Mouse (Mus musculus) layer of hippocampus, adult 2 months (tissue): ENCODE data around the gene Mmgt2. TPM values are rescaled to one million over a fixed set of nuclear protein-coding genes. Genes with fewer than 3 reads are reported as not detected.
A peak's percentile ranks its signal among the peaks of the same experiment; 100 is the strongest.

Experiments
- DNase-seq, 2 experiments: peaks; one replicate each; pipeline ENCODE4 v3.0.0; 2022; ENCODE audit warnings: low spot score in 2 of 2
- H3K27ac ChIP-seq: fragments of 200-600 bp; 2 replicates; pipeline ENCODE4 v1.8.1; 2022
- H3K4me3 ChIP-seq: fragments of 200-600 bp; 2 replicates; pipeline ENCODE4 v1.8.1; 2022; ENCODE audit warnings: mild to moderate bottlenecking
- CTCF ChIP-seq: fragments of 200-600 bp; conservative IDR thresholded peaks from 2 replicates; pipeline ENCODE4 v1.8.1; 2022; ENCODE audit warnings: antibody characterized with exemption, mild to moderate bottlenecking, moderate library complexity
- long read RNA-seq, 2 experiments: library from polyadenylated mRNA; stranded (forward); transcript quantifications; one replicate each; pipeline ENCODE4 v2.0.0; 2021; ENCODE audit warnings: borderline mapping rate in 2 of 2
- total RNA-seq, 2 experiments: library from RNA; stranded (reverse); gene quantifications; 2 replicates each; pipeline ENCODE4 v1.2.3; 2021

Mmgt2 gene
- total RNA-seq, result 10 to 100 TPM; 15.8 to 16.5 TPM
- long read RNA-seq, experiment 1, partial matches to known transcripts, result 2 of 5 reads
- long read RNA-seq, experiment 1, other reads (novel, unspliced or antisense), result 1 of 5 reads
- long read RNA-seq, experiment 2, partial matches to known transcripts, result 0 of 2 reads
- long read RNA-seq, experiment 2, other reads (novel, unspliced or antisense), result 1 of 2 reads

DNA sequence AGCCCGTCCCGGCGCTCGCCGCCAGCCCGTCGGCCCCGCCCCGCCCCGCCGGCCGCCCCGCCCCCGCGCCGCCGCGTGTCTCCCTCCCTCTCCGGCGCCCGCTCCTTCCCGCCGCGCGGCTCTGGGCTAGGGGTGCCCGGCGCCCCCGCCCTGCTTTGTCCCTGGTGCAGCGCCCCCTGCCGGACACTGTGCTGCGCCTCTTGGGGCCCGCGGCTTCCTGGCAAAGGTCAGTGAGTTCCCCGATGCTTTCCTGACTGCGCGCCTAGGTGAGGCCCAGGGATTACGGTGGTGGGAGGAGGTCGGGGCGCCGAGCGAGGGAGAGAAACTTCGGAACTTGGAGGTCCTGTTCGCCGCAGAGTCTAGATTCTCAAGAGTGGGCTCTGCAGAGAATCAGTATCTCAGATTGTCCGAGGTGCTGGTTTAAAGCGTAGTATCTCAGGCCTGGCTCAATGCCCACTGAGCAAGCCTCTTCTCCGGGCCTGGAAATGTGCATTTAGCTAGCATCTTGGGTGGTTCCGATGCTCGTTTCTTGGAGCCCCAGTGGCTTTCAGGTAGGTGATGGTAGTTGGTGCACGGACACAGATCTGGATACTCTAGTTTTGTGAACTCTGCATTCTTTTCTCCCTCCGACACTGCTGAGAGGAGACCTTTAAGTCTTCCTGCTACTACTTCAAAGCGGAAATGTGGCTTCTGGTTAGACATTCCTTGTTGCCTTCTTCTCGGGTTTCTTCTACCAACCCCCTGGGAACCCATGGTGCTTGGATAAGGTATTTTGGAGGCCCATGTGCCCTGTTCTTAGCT is at the start of gene Mmgt2:
Gene Mmgt2, plus strand, starts transcription at position 74 of the 801 bp plus-strand sequence.
- H3K4me3 ChIP-seq, result peak within 1 kb of the TSS; percentile 67
- peak; percentile 82 for TF ChIP-seq CTCF
- DNase-seq, result peak; percentile 77 to 90
- peak within 1 kb of the TSS; percentile 79 for H3K27ac ChIP-seq

DNA sequence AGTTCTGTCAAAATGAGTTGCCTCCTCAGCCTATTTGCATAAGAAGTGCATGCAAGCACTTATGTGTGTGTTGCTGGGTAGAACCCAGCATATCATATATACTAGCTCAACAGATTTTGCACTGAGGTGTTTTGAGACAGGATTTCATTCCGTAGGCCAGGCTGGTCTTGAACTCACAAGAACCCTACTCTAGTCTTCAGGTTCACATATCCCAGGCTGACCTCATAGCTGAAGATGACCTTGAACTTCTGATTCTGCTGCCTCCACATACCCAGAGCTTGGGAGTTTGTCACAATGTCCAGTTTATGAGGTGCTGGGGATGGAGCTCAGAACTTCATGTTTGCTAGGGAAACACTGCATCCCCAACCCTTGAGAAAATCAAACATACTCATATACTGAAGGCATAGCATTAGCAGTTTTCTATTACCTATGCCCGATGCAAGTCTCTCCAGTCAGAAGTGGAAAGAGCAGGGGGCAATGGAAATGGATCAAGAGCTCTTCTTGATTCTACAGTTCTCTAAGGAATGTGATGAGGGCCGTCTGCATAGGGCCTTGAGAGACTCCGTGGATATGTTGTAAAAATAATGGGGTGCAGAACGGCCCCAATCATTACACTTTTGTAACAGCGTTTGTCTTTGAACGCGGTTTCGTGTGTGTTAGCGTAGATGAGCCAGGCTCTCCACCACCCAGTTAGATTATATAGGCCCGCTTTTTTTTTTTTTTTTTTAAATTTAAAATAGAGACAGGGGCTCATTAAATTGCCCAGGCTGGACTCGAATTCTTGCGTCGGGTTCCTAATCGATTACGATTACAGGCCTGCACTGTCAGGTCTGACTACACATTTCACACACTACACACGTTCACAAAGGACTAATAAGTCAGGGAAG is 46.5 kb upstream of the Mmgt2 start:
- peak overlapping the region; percentile 99 for H3K27ac ChIP-seq
- DNase-seq, result no peak
- TF ChIP-seq CTCF, result no peak
- peak overlapping the region; percentile 82 for H3K4me3 ChIP-seq

DNA sequence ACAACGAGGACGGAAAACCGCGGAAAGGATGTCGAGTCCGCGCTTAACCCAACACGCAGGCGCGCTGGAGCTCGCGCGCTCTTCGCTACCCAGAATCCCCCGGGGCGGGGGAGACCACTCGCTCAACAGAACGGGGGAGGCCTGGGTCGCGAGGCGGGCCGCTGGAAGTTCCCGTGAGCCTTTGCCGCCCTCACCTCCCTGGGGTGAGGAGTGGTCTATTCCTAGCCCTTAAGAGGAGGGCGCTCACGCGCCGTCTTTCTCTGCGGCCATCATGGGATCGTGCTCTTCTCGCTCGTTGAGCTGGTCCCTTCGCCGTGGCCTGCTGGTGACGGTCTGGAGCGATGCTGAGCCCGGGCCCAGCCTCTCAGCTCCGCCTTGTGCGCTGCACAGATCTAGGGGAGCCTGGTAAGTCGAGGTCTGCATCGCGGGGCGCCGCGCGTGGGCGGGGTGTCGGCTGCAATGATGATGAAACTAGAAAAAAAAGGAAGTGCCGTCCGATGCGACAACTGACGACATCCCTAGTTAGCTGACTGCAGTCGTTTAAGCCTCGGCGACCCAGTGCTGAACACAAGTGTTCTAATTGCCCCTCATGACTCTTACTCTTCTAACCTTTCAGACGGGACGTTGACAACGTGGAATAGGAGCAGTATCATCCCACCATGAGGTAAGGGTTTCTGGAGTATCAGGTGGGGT is 45.7 kb upstream of the Mmgt2 start:
- 0 out of 2 replicates have a peak, but pooled peaks have one; percentile 29 for TF ChIP-seq CTCF
- peak; percentile 98 for DNase-seq
- peak overlapping the region; percentile 82 for H3K4me3 ChIP-seq
- peak overlapping the region; percentile 99 for H3K27ac ChIP-seq

DNA sequence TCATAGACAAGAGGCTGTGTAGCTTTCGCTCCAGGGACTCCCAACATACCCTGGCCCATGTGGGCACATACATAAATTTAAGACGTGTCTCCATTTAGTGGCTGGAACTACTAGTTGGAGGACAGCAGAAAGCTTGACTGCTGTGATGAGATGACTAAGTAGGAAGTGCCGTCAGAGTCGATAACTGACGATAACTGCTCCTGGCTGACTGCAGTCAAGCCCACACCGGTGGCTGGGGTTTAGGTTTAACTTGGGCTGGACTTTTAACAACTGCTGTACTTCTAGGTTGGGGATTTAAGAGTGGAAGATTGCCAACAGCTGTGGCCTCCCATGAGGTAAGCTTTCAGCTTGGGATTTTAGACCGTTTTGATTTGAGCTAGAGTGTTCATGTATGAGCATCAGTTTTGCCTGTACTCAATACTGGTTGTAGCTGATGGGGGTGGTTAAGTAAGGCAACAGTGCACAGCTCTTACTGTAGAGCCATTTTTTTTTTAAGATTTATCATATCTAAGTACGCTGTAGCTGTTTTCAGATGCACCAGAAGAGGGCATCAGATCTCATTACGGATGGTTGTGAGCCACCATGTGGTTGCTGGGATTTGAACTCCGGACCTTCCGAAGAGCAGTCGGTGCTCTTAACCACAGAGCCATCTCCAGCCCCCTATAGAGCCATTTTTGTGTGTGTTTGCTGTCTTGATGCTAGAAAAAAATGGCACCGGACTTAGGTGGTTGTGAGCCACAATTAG is 45.0 kb upstream of the Mmgt2 start:
- peak; percentile 73 for TF ChIP-seq CTCF
- Histone ChIP-seq H3K4me3 (peak overlapping the region; percentile 82), H3K27ac (peak overlapping the region; percentile 99)
- DNase-seq, result no peak

DNA sequence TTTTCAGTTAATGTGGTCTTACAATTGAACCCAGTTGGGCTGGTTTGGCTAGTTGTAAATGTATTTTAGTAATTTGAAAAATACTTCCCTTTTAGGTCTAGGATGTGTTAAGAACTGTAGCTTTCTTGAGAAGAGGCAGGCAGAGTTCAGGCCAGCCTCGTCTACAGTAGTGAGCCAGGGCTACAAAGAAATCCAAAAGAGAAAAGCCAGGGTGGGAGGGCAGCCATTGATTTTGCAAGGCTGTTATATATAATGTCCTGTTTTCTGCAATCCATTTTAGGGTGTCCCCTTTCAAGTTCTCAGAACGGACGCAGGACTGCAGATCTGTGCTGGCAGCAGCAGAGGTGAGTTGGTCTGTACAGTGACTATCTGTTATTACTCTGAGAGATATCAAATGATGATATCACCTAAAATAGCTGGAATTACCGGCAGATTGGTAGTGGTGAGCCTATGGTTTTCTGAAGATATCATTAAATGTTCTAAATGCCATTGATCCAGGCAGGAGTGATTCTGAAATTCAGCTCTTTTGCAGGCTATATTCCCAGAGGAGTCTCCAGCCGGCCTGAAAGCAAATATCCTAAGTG is 44.2 kb upstream of the Mmgt2 start:
- DNase-seq, result no peak
- Histone ChIP-seq H3K27ac (no peak overlapping the region), H3K4me3 (peak overlapping the region; percentile 82)
- no peak for TF ChIP-seq CTCF

DNA sequence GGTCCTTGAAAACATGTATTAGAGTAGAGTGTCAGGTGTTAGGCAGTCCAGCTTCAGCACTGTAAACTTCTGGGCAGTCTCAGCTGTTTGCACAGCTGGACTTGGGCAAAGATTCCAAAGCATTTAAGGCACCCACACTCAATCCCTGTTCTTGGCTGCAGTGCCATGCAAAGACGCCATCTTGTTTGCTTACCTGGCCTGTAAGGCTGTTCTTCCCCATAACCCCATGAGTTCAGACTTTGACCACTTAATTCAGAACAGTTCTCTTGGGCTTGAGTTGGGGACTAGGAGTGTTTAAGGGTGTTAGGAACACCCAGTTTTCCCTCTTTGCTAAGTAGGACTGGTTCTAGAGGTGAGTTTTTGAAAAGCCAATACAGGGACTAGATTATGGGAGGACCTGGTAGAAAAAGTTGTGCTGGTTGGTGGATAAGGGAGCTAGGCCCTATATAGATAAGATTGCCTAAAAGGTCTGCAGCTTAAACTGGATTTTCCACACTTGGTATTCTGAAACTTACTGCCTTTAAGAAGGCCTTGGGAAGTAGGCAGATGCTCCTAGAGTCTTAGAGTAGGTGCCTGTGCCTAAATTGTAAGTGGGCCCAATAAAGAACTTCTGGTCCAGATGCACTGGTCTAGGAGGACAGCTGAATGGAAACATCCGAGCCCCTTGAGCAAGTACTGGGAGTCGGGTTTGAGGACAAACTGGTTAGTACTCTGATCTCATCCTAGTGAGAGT is 43.4 kb upstream of the Mmgt2 start:
- no peak for TF ChIP-seq CTCF
- H3K27ac ChIP-seq, result no peak overlapping the region
- no peak for DNase-seq
- peak overlapping the region; percentile 82; the same call in 1 of the 2 replicates for H3K4me3 ChIP-seq

DNA sequence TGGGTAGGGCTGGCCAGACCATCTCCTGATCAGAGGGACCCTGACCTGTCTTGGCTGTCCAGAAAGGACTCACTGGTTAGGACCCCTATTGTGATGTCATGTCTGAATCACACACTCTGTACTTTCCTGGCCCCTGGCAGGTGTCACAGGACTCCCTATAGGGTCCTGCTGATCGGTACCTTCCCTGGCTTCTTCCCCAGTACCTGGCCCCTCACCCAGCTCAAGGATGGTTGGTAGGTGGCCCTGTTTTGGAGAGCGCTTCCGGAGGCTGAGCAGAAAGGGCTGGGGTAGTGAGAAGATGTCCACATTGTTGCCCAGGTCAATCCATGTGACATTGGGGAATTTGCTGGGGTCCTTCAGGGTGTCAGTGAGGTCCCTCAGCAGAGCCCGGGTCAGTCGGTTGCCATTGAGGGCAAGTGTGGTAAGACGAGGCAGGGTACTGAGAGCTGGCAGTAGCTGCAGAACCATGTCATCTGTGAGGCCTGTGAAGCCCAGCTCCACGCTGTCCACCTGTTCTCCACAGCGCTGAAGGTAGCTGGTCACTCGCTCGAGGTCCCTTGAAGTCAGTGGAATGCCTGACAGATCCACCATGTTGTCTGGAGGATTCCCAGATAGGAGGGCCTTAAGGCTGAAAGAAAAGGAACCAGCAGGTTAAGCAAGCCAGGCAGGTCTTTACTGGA is 42.7 kb upstream of the Mmgt2 start:
- no peak for DNase-seq
- Histone ChIP-seq H3K4me3 (peak overlapping the region; percentile 1; the same call in 1 of the 2 replicates), H3K27ac (peak overlapping the region; percentile 16; the same call in 1 of the 2 replicates)
- TF ChIP-seq CTCF, result no peak

DNA sequence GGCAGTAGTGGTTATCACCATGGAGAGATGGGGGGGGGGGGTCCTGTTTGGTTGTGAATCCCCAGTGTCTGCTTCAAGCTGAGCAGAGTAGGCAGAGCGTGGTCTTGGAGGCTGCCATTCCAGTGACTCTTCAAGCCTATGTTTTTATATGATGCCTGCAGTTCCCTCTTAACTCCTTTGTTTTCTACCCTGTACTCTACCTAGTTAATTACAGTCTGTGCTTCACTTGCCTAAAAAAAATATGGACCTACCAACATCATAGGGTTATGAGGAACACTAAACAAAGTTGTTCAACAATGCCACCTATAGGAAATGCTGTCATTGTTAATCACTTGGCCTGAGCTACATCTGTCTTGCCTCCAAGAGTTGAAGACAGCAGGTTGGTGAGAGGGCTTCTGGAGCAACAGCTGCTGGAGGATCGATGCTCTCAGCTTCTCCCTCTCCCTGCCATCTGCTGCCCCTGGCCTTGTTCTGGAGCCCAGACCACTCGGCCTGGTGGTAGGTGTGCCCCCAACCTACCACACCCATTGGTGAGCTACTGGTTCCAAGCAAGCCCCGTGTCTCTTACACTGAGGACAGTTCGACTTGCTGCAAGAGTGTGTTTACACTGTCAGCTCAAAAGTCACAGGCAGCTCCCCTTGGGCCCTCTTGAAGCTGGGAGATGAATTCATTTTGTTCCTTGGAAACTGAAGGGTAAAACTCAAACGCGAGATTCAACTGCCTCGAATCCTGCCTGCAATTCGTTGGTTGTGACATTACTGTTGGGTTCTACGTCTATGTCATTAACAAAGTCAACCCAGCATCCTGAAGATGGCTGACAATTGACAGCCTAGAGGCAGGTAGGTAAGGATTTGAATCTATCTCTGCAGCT is 41.9 kb upstream of the Mmgt2 start:
- Histone ChIP-seq H3K4me3 (no peak overlapping the region), H3K27ac (peak overlapping the region; percentile 24; the same call in 1 of the 2 replicates)
- no peak for TF ChIP-seq CTCF
- DNase-seq, result no peak

DNA sequence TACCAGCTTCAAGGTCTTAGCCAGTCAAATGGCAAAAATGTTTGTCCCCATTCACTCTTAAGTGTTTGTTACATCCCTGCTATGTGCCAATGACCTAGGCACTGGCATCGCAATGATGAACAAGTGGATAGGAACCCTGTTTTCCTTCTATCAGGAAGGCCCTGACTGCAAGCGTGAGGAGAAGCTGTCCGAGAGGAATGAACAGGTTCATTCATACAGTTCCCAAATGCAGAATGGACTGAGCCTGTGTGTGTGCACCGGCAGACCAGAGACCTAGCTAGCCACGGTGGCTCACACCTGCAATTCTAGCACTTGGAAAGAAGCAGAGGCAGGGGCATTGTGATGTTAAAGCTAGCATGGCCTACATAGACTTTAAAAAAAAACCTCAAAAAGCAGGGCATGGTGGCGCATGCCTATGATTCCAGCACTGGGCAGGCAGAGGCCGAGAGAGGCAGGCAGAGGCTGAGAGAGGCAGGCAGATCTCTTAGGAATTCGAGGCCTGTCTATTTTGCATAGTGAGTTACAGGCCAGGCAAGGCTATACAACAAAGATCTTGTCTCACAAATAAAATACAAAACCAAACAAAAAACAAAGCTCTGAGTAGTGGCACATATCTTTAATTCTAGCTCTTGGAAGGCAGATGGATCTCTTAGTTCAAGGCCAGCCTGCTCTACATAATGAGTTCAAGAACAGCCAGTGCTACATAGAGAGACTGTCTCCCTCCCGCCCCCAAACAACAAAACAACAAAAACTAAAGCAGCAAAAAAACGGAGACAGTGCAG is 41.1 kb upstream of the Mmgt2 start:
- no peak overlapping the region for H3K4me3 ChIP-seq
- TF ChIP-seq CTCF, result no peak
- no peak for DNase-seq
- peak overlapping the region; percentile 18 for H3K27ac ChIP-seq
